In the genomic region with DNA sequence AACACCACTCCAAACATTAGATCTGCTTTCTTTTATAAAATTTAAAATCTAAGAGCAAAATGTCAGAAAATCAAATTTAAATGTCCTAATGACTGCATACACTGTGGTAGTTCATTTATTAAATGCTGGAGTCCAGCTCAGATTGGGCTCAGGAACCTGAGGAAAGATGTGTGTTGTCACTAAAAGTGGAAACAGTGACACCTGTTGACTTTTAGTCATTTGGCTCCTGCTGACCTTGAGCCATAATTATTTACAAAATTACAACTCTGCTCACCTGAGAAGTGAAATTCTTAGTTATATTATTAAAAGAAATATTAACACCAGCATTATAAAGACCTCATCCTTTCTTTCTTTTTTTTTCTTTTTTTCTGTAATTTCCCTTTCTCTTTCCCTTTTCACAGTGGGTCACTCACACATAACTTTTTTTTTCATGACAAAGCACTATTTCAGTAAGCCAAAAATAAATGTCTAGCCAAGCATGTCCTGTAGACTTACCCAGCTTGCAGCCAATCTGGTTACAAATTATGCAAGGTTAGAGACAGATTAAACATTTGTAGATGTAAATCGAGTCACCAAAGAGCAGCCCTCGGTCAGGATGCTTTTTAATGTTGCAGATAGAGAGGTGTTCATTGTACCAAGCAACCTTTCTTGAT, we compare ENCODE assay signal across 22 mouse cellular contexts.
DNase-seq lines count a peak whose midpoint lies in the region; ATAC-seq and TF ChIP-seq lines count a peak whose summit lies in the region.
"Had no signal": no experiment of that assay in that cellular context is flagged by ENCODE, and none has a peak within 500 bp of the region (broad histone marks: within the 10 kb centered on the region; RNA-seq: fewer than 3 reads in every experiment).

No protein-coding gene starts in this region.

- peak; percentile 16; the same call in 1 of the 2 replicates for TF ChIP-seq CTCF in kidney, postnatal 0 days (IDR thresholded peaks at IDR 0.05; ENCODE audit: low read depth)

- H3K27me3 ChIP-seq in kidney, embryonic 15.5 days, result no peaks in the 10 kb centered on the region
- no peaks in the 10 kb centered on the region for H3K27me3 ChIP-seq in kidney, postnatal 0 days (ENCODE audit: insufficient read depth, low read length)
- H3K27me3 ChIP-seq: forebrain, embryonic 13.5 days; hindbrain, embryonic 13.5 days had no signal

- no peaks in the 10 kb centered on the region for H3K36me3 ChIP-seq in kidney, embryonic 15.5 days
- no peaks in the 10 kb centered on the region for H3K36me3 ChIP-seq in kidney, postnatal 0 days (ENCODE audit: insufficient read depth, low read length)
- H3K36me3 ChIP-seq: forebrain, embryonic 10.5 days; G1E; hindbrain, embryonic 10.5 days; hindbrain, embryonic 13.5 days had no signal

- no peaks in the 10 kb centered on the region for H3K9me3 ChIP-seq in kidney, embryonic 15.5 days (replicated peaks)
- no peaks in the 10 kb centered on the region for H3K9me3 ChIP-seq in kidney, postnatal 0 days (replicated peaks; ENCODE audit: low read length)
- H3K9me3 ChIP-seq: forebrain, embryonic 10.5 days; forebrain, embryonic 13.5 days; G1E; hindbrain, embryonic 10.5 days; hindbrain, embryonic 13.5 days had no signal

- no peak for ATAC-seq in kidney, embryonic 15.5 days (replicated peaks; ENCODE audit: low FRiP score)
- no peak for ATAC-seq in kidney, postnatal 0 days (replicated peaks; ENCODE audit: low FRiP score, low read depth)
- ATAC-seq: activated CD4-positive, CD25-positive, alpha-beta regulatory T cell, adult 4 months; forebrain, embryonic 13.5 days; forebrain, embryonic 16.5 days; hindbrain, embryonic 16.5 days had no signal

- no peak overlapping the region for H3K27ac ChIP-seq in kidney, embryonic 15.5 days
- no peak overlapping the region for H3K27ac ChIP-seq in kidney, postnatal 0 days
- H3K27ac ChIP-seq: forebrain, embryonic 10.5 days; forebrain, embryonic 13.5 days; hindbrain, embryonic 10.5 days; hindbrain, embryonic 13.5 days had no signal

- H3K9ac ChIP-seq in kidney, embryonic 15.5 days, result no peak overlapping the region
- no peak overlapping the region for H3K9ac ChIP-seq in kidney, postnatal 0 days (ENCODE audit: low read depth, low read length)
- H3K9ac ChIP-seq: forebrain, embryonic 13.5 days; hindbrain, embryonic 13.5 days had no signal

- DNase-seq in kidney, adult 11 months, result peak; percentile 6
- no peak for DNase-seq in kidney, postnatal 0 days (ENCODE audit: low spot score)
- no peak for DNase-seq in kidney, postnatal 4 days
- peak; percentile 68 for DNase-seq in A20 (ENCODE audit: low read depth, low spot score)
- no peak for DNase-seq in layer of hippocampus, adult 8-10 months (ENCODE audit: low spot score in 2 of 2)
- no peak for DNase-seq in MN1 (ENCODE audit: low spot score)
- DNase-seq: adrenal gland, adult 8-10 months; adrenal gland, postnatal 25 days; cerebellum, adult 11-12 months; cerebellum, adult 8-10 months; gastrocnemius, postnatal 10 days; gastrocnemius, postnatal 36 days had no signal

- no peak overlapping the region for H3K4me2 ChIP-seq in kidney, embryonic 15.5 days
- no peak overlapping the region for H3K4me2 ChIP-seq in kidney, postnatal 0 days (ENCODE audit: low read length)
- H3K4me2 ChIP-seq: forebrain, embryonic 13.5 days; heart, embryonic 11.5 days; hindbrain, embryonic 13.5 days had no signal

- no peaks in the 10 kb centered on the region for H3K4me1 ChIP-seq in kidney, embryonic 15.5 days
- H3K4me1 ChIP-seq in kidney, postnatal 0 days (replicated peaks; ENCODE audit: insufficient read depth, low read length), result no peaks in the 10 kb centered on the region
- H3K4me1 ChIP-seq: forebrain, embryonic 10.5 days; forebrain, embryonic 13.5 days; hindbrain, embryonic 10.5 days; hindbrain, embryonic 13.5 days had no signal

- WGBS in kidney, embryonic 15.5 days, result 71% methylated on average over 2 of the region's 2 CpGs
- WGBS in kidney, postnatal 0 days, result 66% methylated on average over 2 of the region's 2 CpGs

- H3K4me3 ChIP-seq in kidney, embryonic 15.5 days (replicated peaks), result no peak overlapping the region
- no peak overlapping the region for H3K4me3 ChIP-seq in kidney, postnatal 0 days (replicated peaks; ENCODE audit: low read depth, low read length)
- H3K4me3 ChIP-seq: forebrain, embryonic 10.5 days; forebrain, embryonic 13.5 days; hindbrain, embryonic 10.5 days; hindbrain, embryonic 13.5 days had no signal

Comparison
In these comparisons a context has a peak if more than half of its experiments do, and no peak if none do; other contexts are left out.
1. DNase-seq: peak in kidney, adult 11 months (single experiment) and A20 (single experiment); none in kidney, postnatal 0 days (single experiment), kidney, postnatal 4 days (0 of 2), layer of hippocampus, adult 8-10 months (0 of 2) and MN1 (single experiment).